Mouse (Mus musculus): ENCODE measurements around the gene Depdc5.
"Not testable (repeated sequence)": the region's sequence is repeated elsewhere in the genome, so short reads cannot be mapped to it uniquely, and the experiment has no call there.

- not testable (repeated sequence) for TF ChIP-seq CTCF, EP300 (IDR thresholded peaks at IDR 0.05; ENCODE audit: low read depth)
Measured at GRCm38 (mm10) chr5:33033633-33034032, 170.1 kb downstream of the Depdc5 start.
